Mouse (Mus musculus): Measurements from ENCODE around the gene Batf. TPM values are rescaled to one million over a fixed set of nuclear protein-coding genes. Genes with fewer than 3 reads are reported as not detected.

Batf gene
- polyA plus RNA-seq, 2 experiments from 2014 or later, result 162 to 234 TPM

DNA sequence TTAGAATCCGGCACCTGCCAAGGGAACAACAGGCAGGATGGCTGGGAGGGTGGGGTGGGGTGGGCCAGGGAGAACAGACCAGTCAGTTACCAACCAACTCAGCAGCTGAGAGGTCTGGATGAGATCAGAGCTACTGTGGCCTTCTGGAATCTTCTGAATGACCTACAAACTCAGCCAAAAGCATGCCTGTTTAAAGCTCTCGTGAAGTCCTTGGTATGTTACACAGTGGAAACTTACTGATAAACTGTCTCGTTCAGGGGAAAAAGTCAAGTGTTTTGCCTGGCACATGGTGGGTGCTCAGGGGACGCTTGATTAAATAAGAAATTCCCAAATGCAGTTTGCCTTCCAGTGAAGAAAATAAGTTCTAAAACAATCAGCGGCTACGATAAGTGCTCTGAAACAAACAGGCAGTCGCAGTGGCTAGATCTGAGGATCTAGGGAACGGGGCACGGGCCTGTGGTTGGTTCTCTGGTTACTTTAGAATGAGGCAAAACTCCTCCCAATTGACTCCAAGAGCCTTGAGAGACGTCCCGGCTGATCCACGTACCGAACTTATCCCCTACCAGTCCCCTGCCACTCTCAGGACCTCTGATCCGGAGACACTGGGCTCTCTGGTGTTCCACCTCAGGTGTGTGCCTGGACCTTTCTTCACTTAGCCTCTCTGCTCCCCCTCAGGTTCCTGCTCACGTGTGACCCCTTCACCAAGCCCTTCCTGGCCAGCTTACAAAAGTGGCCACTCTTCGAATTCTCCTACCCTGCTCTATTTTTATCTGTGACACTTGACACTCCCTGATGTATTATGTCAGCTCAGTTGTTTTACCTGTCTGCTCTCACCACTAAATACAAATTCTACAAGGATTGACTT is 1.8 kb upstream of the Batf start:
- ATAC-seq, result no peak

DNA sequence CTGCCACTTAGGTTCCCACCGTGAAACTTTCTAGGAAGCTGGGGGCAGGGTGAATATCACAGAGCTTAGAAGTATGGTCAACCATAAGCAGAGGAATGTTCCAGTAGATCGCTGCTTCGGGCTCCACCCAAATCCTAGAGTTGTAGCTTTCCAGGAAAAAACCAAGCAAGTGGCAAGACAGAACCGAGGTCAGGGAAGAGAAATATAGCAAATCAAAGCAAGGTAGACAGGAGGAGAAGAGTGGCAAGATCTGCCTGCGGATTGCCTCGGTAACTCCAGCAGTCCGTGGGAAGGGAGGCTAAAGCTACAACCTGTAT is 706 bp downstream of the Batf start:
- no peak for ATAC-seq

DNA sequence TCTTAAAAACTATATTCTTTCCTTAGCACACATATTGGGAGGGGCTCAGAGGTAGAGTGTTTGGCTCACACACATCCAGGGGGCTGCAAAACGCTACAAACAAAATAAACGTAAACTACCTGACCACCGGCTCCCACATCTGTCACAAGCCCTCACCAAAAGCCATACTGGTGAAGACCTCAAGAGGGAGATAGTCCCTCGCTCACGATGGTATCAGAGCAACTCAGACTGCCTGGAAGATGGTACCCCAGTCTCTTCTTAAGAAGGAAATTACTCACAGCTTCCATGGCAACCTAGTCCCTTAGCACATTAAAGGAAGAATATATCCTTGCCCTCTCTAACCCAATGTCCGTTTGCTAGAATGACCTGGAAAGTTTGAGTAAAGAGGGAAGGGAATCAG is 1.4 kb downstream of the Batf start:
- peak; percentile 47 for ATAC-seq

DNA sequence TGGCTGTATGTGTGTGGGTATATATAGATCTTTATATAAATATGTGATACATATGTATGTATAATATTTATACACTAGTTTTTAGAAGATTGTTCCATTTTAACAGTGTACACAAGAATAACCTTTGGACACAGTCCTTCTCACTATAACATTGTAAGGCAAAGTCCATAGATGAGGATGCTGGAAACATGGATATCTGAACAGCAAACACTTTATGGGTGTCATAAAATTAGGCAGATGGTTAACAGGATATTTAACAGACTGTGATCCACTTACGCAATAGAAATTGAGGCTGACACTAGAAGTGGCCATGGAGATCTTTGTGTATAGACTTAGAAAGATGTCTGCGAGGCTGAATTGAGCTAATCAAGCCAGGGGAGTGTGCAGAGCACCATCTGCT is 9.3 kb downstream of the Batf start:
- ATAC-seq, result no peak

DNA sequence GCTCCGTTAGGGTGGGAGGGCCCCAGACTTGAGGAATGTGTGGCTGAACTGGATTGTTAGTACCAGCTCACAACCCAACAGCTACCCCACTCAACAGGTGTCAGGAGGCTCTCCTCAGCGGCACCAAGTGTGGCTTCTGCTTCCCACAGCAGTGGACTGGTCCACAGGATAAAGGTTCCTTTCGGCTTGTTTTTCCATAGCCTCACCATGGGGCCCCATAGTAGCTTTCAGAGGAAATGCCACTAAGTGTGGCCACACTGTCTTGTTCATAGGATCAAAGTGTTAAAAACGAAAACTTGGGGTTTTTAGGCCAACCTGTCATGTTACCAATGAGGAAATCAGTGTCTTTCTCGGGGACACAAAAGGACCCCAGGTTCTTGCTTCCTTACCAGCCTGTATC is 10.0 kb downstream of the Batf start:
- no peak for ATAC-seq

DNA sequence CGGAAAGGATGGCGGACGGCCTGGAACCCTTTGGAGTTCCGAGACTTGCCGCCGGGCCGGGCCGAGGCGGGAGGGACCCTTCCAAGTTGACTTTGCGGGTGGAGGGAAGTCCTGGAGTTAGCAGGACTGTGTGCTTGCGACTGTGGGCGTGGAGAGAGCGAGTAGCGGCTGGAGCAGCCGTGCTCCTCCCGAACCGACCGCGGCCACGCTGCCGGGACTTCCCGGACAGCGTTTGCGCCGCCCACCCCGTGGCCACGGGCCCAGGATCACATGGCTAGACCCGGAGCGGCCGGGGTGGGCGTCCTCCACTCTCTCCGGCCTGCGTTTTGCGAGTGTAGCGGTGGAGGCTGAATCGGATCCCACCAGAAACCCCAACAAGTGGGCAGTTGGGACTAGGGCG is 11.7 kb downstream of the Batf start:
- peak; percentile 60 for ATAC-seq

DNA sequence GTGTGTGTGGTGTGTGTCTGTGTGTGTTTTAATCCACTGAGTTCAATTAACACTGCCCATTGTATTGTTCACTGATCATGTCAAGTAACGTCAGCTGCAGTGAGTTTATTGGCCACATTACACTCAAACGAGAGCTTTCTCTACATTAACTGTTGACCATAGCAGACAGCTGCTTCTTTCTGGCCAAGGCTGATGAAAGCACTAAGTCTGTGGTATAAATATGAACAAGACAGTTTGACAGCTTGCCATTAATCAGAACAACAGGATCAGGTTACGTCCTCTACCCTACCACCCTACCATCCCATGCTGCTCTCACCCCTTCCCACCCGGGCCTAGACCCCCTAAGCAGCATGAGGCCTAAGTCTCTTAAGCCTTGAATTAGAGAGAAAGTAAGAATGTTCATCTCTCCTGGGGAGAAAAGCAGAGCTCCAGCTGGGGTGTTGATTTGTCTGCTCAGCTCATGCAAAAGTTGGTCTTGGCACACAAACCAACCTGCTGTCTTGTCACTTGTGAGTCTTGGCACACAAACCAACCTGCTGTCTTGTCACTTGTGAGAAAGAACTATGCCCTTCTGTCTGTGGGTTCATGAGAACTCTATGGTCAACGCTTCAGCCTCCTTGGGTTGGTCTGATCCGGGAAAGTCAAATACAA is 13.8 kb downstream of the Batf start:
- ATAC-seq, result no peak

DNA sequence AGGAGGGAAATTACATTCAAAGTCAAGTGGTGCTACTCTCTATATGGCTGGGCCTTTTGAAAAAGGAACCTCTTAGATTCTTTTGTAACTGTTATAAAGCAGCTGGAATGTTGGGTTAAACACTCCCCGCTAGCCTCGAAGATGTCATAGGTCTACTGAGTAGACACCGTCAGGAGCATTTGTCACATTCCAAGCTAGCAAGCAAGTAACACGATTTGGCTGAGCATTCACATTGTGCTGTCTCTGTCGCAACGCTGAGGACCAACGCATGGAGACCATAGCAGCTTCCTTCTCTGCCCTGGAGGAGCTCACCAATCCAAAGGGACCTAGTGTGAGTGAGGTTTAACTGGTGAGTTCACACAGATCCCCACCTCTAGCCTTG is 14.4 kb downstream of the Batf start:
- no peak for ATAC-seq

DNA sequence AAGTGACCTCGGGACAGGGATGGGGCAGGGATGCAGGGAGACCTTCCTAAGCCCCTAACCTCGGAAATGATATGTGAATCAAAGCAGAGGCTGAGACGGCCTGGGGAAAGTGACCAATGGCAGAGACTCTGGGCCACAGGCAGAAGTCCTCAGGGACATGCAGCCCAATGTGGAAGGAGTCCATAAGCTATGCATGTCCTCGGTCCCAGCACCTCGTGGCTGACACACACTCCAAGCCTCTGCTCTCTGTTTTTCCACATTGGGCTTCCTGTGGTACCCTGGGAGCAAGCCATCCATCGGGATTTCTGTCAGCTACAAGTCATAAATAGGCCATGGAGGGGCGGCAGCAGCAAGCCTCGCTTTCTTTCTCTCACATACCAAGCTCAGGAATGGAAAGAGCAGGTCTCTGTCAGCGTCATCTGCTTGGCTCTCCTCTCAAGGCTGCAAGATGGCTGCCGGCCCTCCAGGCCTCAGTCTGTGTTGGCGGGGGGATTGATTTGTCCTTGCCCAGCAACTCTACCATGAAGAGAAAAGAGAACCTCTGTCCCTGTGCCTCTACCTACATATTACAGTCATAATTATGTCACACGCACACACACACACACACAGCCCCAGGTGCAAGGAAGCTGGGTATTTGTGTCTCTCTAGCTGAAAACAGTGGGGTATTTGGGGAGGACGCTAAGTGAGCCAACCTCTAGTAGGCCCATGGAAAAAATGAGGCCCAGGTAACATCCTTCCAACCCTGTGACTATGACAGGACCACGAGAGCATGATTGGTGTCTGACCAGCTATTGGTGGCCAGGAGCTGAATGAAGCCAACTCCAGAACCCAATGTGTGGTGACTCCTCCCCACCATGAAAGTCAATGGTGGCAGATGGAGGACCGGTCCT is 15.9 kb downstream of the Batf start:
- no peak for ATAC-seq

DNA sequence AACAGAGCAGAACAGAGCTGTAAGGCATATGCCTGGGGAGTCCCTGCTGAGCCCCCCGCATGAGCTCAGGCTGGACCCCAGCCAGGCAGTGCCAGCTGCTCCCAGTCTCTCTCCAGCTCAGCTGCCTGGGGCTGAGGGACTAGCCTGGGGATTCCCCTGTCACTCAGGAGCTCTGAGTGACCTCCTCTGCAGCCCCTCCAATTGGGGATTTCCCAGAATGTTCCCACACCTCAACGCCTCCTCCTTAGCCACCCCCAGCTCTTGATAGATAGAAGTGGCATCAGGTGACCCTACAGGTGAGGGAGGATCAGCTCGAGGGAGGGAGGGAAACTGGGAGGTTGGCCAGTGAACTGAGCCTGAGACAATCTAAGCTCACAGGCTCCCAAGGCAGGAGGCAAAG is 17.0 kb downstream of the Batf start:
- ATAC-seq, result peak; percentile 11

DNA sequence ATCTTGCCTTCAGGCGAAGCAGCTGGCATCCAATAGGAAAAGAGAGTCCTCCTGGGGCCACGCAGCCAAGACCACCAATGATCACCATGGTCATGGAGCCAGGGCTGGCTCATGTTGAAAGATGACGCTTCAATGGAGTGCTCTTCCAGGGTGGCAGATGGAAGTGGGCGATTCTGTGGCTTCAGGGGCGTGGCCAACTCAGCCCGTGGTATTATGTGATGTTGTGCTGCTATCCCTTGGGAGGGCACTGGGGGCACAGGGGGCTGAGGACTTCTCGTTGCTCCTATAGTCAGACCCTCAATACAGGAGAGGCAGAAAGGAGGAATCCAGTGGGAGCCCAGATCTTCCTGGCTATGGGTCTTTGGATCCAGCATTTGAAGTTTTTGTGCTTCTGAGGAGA is 18.1 kb downstream of the Batf start:
- peak; percentile 21 for ATAC-seq

DNA sequence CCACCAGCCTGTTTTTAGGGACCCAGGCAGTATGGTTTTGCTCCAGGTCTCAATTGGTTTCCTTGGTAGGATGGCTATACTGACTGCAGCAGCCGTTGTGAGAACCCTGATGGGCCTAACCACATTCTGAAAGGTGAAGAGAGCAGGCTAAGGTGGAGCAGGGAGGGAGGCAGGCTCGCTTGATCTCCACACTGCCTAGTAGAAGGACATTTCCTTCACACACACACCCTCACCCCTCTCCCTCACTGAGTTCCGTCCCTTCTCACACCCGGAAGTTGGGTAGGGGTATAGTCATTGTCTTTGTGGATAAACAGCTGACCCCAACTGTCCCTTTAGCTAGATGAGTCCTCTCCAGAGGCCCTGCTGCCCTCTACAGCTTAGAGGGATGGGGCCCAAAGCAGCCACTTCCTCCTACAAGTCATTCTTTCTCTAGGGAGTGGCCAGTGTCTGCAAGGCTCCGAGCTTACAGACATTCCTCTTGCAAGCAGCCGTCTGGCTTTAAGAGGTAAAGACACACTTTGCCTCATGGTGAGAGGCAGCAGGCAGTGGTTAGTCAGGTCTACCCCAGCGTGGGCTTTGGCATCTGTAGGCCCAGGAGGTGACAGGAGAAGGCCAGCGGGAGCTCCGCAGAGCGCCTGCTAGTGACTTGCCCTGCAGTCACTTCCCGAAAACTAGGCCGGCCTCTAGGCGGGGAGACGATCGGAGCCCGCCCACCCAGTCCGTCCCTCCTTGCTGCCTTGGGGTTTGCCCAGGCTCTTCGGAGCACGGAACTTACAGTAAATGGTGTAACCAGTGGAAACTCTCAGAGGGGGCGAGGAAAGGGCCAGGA is 18.7 kb downstream of the Batf start:
- ATAC-seq, result peak; percentile 71

DNA sequence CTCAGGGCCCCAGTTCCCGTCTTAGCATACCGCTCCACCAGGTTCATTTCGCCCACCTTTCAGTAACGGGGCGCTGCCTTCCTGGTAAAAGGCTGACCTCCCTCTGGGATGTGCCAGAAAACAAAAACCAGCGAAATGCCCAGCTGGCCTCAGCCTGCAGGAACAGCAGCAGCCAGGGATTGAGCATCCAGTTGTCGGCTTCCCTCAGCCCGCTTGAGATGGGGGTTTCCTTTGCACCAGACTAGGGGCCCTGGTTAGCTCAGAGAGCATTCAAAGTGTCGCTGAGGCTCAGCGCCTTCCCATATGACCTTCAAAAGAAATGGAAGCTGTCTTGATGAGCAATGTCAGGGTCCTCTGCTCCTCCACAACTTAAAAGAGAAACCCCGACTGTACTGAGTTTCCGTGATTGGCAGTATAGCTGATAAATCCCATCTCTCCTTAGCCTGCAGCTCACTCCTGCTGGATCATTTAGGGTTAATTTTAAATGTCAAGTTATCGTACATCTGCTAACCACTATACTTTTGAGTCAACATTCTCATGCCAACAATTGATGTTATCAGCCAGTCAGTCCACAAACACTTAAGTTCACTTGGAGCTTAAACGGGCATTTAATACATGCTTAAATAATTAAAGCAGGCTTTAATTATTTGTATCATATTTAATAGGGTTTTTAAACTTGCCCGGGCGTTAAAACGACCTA is 19.5 kb downstream of the Batf start:
- ATAC-seq, result peak; percentile 27

DNA sequence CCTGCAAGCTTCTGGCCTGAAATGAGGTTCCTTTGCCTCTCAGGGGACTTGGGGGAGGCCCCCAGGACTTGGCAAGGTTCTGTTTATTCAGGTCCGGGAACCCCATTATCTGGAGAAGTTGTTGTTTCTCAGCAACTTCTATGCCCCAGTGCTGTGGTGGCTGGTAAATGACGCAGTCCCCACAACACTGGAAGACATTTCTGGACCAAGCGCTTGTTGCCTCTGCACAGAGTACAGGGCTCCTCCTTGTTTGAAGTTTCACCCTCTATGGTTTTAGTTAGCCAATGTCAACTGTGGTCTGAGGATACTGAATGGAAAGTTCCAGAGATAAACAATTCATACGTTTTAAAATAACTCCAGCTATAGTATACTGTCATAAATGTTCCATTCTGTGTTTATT is 20.4 kb downstream of the Batf start:
- ATAC-seq, result no peak

DNA sequence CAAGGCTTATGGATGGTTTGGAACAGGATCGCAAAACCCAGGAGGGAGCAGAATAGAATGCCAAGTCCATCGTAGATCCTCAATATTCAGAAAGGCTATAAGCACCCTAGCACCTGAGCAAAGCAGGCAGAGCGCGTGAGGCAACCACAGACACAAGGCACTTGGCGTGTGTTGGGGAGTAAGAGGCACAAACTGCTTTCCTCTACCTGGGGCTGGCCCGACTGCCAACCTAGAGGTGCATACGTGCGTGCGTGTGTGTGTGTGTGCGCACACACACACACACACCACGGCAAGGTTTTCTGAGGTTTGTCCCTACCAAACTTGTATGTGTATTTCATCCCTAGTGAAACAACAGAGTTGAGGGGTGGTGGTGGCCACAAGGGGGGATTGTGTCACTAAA is 20.9 kb downstream of the Batf start:
- ATAC-seq, result no peak

DNA sequence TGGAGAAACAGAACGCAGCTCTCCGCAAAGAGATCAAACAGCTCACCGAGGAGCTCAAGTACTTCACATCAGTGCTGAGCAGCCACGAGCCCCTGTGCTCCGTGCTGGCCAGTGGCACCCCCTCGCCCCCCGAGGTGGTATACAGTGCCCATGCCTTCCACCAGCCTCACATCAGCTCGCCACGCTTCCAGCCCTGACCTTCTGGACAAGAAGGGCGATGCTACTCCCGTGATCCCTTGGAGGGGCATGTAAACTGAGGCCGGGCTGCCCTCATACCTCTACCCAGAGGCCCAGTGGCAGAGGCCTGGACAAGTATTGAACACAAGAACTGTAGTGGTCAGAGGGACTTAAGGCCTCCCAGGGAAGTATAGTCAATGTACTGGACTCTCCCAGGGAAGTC is 22.1 kb downstream of the Batf start:
- no peak for ATAC-seq

DNA sequence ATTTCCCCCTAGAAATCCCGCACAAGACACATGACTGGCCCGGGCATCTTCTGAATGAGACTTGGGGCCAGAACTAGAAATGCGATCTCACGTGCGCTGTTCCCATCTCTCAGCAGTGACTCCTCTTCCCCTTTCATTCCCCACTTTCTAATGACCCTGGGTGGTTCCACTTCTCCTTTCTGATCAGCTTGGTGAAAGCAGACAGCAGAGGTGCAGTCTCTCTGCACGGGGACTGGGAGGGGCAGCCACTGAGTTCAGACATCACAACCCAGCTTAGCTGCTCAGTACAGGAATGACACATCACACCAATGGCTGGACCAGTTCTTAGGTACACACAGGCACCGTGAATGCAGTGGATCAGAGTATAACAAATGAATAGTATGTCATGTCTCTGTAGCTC is 24.2 kb downstream of the Batf start:
- no peak for ATAC-seq

DNA sequence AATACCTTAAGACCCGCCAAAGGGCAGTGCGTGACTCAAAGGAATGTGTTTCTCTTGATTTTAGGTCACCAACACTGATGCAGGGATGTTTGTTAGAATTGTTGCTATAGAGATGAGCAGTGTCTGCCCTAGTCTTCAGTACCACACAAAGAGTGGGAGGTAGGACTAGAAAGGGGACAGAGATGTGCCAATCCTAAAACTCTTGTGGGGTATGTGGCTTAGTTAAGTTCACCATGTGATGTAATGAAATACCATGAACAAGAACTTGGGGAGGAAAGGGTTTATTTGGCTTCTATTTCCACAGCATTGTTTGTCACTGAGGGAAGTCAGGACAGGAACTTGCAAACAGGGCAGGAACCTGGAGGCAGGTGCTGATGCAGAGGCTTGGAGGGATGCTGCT is 26.1 kb downstream of the Batf start:
- ATAC-seq, result peak; percentile 53

DNA sequence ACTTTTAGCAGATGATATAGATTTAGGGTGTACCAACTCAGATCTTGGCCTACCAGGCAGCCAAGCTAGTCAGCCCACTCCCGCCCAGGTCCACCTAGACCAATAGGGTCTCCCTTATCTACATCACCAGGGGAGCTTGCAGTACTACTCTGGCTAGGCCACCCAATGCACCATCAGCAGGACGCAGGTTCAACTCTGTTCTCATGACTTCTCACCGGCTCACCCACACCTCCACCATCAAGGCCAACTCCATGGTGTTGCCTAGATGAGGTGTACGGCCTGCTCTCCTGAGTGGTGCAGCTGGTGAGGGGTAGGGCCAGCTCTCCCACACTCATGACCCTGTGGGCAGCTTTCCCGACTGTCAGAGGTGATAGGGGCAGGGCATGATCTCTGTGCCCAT is 27.7 kb downstream of the Batf start:
- ATAC-seq, result no peak

DNA sequence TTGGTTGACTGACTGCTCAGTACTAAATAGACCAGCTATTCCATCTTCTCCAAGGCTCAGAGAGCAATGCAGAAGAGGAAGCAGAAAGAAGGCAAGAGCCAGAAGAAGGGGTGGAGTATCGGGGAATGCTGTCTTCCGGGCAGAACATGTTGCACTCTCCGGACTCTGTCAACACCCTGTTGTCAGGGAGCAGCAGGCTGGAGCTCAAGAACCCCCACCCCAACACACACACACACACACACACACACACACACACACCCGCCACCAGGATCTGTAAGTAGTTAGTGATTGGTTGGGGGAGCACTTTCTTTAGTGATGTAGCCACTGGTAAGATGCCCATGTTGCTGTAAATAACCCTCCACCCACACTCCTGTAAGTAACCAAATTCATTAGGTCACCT is 38.8 kb downstream of the Batf start:
- no peak for ATAC-seq

DNA sequence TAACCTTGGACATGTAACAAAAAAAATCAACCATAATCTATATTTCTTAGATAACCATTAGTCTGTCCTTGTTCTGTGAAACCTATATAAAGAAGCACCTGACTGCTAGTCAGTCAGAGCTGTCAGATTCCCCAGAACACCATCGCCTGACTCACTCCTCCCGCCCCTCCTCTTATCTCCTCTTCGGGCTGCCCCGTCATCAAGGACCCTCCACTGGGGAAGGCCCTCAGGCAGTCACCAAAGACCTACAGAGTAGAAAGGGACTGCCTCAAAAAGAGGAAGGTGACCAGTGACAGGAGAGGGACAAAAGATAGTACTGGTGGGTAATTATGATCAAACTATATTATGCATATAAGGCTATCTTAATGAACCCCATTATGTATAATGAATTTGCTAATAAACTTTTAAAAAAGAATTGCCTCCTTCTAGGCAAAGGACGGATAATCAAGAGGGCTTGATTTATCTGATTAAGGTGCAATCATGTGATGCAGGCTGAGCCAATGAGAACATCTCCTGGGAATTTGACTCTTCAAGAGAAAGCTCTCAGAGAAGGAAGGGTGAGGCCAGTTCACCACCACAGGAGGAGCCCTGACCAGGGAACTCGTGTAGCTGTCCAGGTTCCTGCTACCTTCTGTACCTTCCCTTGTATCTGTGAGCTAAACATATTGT is 40.4 kb downstream of the Batf start:
- no peak for ATAC-seq

Data from CD4-positive, CD25-positive, alpha-beta regulatory T cell, adult 4 months (primary cell).